Mouse (Mus musculus): ENCODE measurements around the gene Trim59. TPM values are rescaled to one million over a fixed set of nuclear protein-coding genes. Genes with fewer than 3 reads are reported as not detected.

Gene Trim59
- polyA plus RNA-seq, 1 experiment from 2014 or later, result 152 TPM

GRCm38 (mm10) chr3:69002781-69003180, 41.8 kb downstream of the Trim59 start:
- no peak for DNase-seq (ENCODE audit: low spot score)
- Histone ChIP-seq H3K27ac (no peak overlapping the region), H3K27me3 (ENCODE audit: insufficient read depth, poor library complexity, severe bottlenecking) (no peaks in the 10 kb centered on the region), H3K9me3 (no peaks in the 10 kb centered on the region), H3K4me1 (replicated peaks) (peaks cover 19% of the 10 kb centered on the region), H3K36me3 (peaks cover 8% of the 10 kb centered on the region; the same call in 1 of the 2 replicates), H3K4me3 (0 out of 2 replicates have a peak overlapping the region, but pooled peaks have one; percentile 11)
- 88% methylated on average over 4 of the region's 4 CpGs for WGBS

- no peak overlapping the region for H3K27ac ChIP-seq
- H3K36me3 ChIP-seq, result peaks cover 53% of the 10 kb centered on the region
- WGBS, result 89% methylated on average over 2 of the region's 2 CpGs
- no peaks in the 10 kb centered on the region for H3K27me3 ChIP-seq (ENCODE audit: insufficient read depth, poor library complexity, severe bottlenecking)
- no peaks in the 10 kb centered on the region for H3K9me3 ChIP-seq
- H3K4me3 ChIP-seq, result no peak overlapping the region
- no peak for DNase-seq (ENCODE audit: low spot score)
- no peaks in the 10 kb centered on the region for H3K4me1 ChIP-seq (replicated peaks)
Observed at GRCm38 (mm10) chr3:68986550-68986949, 58.0 kb downstream of the Trim59 start.

MicroRNAs encoded within 50 kb of the gene (microRNA counts, 519-probe panel; counts per million panel counts)
- 6,297 counts per million, percentile 98 among the panel's probes with 10 or more counts for microRNA mmu-miR-15b

Other genes with a start within 250 kb of the Trim59 start
- gene 1110032F04Rik, start 175.2 kb downstream of the Trim59 start, polyA plus RNA-seq (2016; fragmentation: Nextera tagmentation; extraction: Ambion mirVana), result 1.4 TPM in 2 replicates
- 12.9 and 18.2 TPM in 2 replicates for gene Ift80, start 40.2 kb downstream of the Trim59 start, polyA plus RNA-seq (2016; fragmentation: Nextera tagmentation; extraction: Ambion mirVana)
- 101 and 172 TPM in 2 replicates for gene Smc4, start 40.0 kb downstream of the Trim59 start, polyA plus RNA-seq (2016; fragmentation: Nextera tagmentation; extraction: Ambion mirVana)
- gene Kpna4, start 82.4 kb upstream of the Trim59 start, polyA plus RNA-seq (2016; fragmentation: Nextera tagmentation; extraction: Ambion mirVana), result 26.4 and 33.2 TPM in 2 replicates
- gene Arl14, start 177.7 kb upstream of the Trim59 start, polyA plus RNA-seq (2016; fragmentation: Nextera tagmentation; extraction: Ambion mirVana), result not detected in 2 replicates